Mouse (Mus musculus): ENCODE data around the gene Cadps2. TPM values are rescaled to one million over a fixed set of nuclear protein-coding genes. Genes with fewer than 3 reads are reported as not detected.

Gene Cadps2
- total RNA-seq, 2 experiments from 2014 or later: 1.7 to 1.8 TPM

- intact Hi-C loops (cut with DNase I): no loop called here
Observed at GRCm38 (mm10) chr6:23791822-23792221, 47.4 kb downstream of the Cadps2 start.

GRCm38 (mm10) chr6:23777641-23778040 lies 61.6 kb downstream of the Cadps2 start:
- intact Hi-C loops (cut with DNase I): no loop called here

More at GRCm38 (mm10) chr6:23791822-23792221, 47.4 kb downstream of the Cadps2 start:
- no peak for DNase-seq

GRCm38 (mm10) chr6:23762204-23762603 lies 77.0 kb downstream of the Cadps2 start:
- intact Hi-C loops (cut with DNase I): loop anchor here (5.0 kb wide), 1 partner anchor 585 kb away; no protein-coding TSS in a partner anchor
- DNase-seq: no peak

More at GRCm38 (mm10) chr6:23777641-23778040, 61.6 kb downstream of the Cadps2 start:
- no peak for DNase-seq

- intact Hi-C loops (cut with DNase I): loop anchor here (10.0 kb wide), 1 partner anchor 127 kb away; no protein-coding TSS in a partner anchor
- peak; percentile 4 to 7 for DNase-seq
Observed at GRCm38 (mm10) chr6:23758249-23758648, 81.0 kb downstream of the Cadps2 start.

GRCm38 (mm10) chr6:23748823-23749222 lies 90.4 kb downstream of the Cadps2 start:
- intact Hi-C loops (cut with DNase I): no loop called here
- DNase-seq: no peak

- DNase-seq: no peak
- intact Hi-C loops (cut with DNase I): no loop called here
Observed at GRCm38 (mm10) chr6:23740010-23740409, 99.2 kb downstream of the Cadps2 start.

- intact Hi-C loops (cut with DNase I): no loop called here
- DNase-seq: no peak
Observed at GRCm38 (mm10) chr6:23732750-23733149, 106.5 kb downstream of the Cadps2 start.

- DNase-seq: no peak
- intact Hi-C loops (cut with DNase I): no loop called here
Observed at GRCm38 (mm10) chr6:23728620-23729019, 110.6 kb downstream of the Cadps2 start.

GRCm38 (mm10) chr6:23723697-23724096 lies 115.5 kb downstream of the Cadps2 start:
- intact Hi-C loops (cut with DNase I): no loop called here
- no peak for DNase-seq

GRCm38 (mm10) chr6:23720401-23720800 lies 118.8 kb downstream of the Cadps2 start:
- intact Hi-C loops (cut with DNase I): no loop called here

GRCm38 (mm10) chr6:23707506-23707905 lies 131.7 kb downstream of the Cadps2 start:
- DNase-seq: no peak
- intact Hi-C loops (cut with DNase I): no loop called here

More at GRCm38 (mm10) chr6:23720401-23720800, 118.8 kb downstream of the Cadps2 start:
- no peak for DNase-seq

- no peak for DNase-seq
- intact Hi-C loops (cut with DNase I): no loop called here
Observed at GRCm38 (mm10) chr6:23700879-23701278, 138.3 kb downstream of the Cadps2 start.

GRCm38 (mm10) chr6:23678172-23678571 lies 161.0 kb downstream of the Cadps2 start:
- intact Hi-C loops (cut with DNase I): no loop called here
- no peak for DNase-seq

GRCm38 (mm10) chr6:23655036-23655435 lies 184.2 kb downstream of the Cadps2 start, which contains the start of gene Rnf148:
TSS of gene Rnf148 (minus strand) at chr6:23655136.
- intact Hi-C loops (cut with DNase I): no loop called here
- no peak for DNase-seq

- no peak for DNase-seq
- intact Hi-C loops (cut with DNase I): no loop called here
Observed at GRCm38 (mm10) chr6:23650205-23650604, 189.0 kb downstream of the Cadps2 start, which contains the start of gene Rnf133. TSS of gene Rnf133 (minus strand) at chr6:23650305.

GRCm38 (mm10) chr6:23648732-23649131 lies 190.5 kb downstream of the Cadps2 start:
- intact Hi-C loops (cut with DNase I): no loop called here
- no peak for DNase-seq

- intact Hi-C loops (cut with DNase I): no loop called here
- peak; percentile 57 for DNase-seq
Observed at GRCm38 (mm10) chr6:23647627-23648247, 191.5 kb downstream of the Cadps2 start.

- intact Hi-C loops (cut with DNase I): no loop called here
- no peak for DNase-seq
Observed at GRCm38 (mm10) chr6:23637081-23637480, 202.1 kb downstream of the Cadps2 start.

- intact Hi-C loops (cut with DNase I): no loop called here
- no peak for DNase-seq
Observed at GRCm38 (mm10) chr6:23635208-23635607, 204.0 kb downstream of the Cadps2 start.

GRCm38 (mm10) chr6:23634016-23634415 lies 205.2 kb downstream of the Cadps2 start:
- intact Hi-C loops (cut with DNase I): no loop called here
- no peak for DNase-seq

GRCm38 (mm10) chr6:23630465-23630864 lies 208.8 kb downstream of the Cadps2 start:
- intact Hi-C loops (cut with DNase I): no loop called here
- DNase-seq: no peak

- intact Hi-C loops (cut with DNase I): no loop called here
- DNase-seq: no peak
Observed at GRCm38 (mm10) chr6:23575102-23575501, 264.1 kb downstream of the Cadps2 start.
